Mouse (Mus musculus) lung, adult 2 months (tissue): ENCODE data around the gene S1pr1.

Source experiments
- CTCF ChIP-seq: fragments of 200-500 bp; IDR thresholded peaks from 2 replicates; pipeline ENCODE4 v1.5.1; 2011; ENCODE audit warnings: mild to moderate bottlenecking, low read length, control low read depth; ENCODE audit not compliant: insufficient read depth
- POLR2A ChIP-seq: fragments of 200-500 bp; IDR thresholded peaks from 2 replicates; pipeline ENCODE4 v1.6.1; 2011; ENCODE audit warnings: low read depth, mild to moderate bottlenecking, control low read depth, low read length, borderline replicate concordance; ENCODE audit errors: extremely low read depth

- TF ChIP-seq CTCF (no peak), POLR2A (no peak)
Observed at GRCm38 (mm10) chr3:115692384-115692783, 22.5 kb downstream of the S1pr1 start.
